Mouse (Mus musculus) midbrain, embryonic 15.5 days (tissue): Measurements from ENCODE around the gene Ift20. TPM values are rescaled to one million over a fixed set of nuclear protein-coding genes. Genes with fewer than 3 reads are reported as not detected.
"Not testable (repeated sequence)": the region's sequence is repeated elsewhere in the genome, so short reads cannot be mapped to it uniquely, and the experiment has no call there.

Experiments used
- ATAC-seq: fragments of 200-750 bp; cut with Nextera tagmentation; replicated peaks from 2 replicates; pipeline ENCODE4 v1.8.0; 2017; ENCODE audit warnings: moderate TSS enrichment
- H3K27ac ChIP-seq: fragments of 300-500 bp; sonication (generic); 2 replicates; pipeline ENCODE4 v1.5.1; 2015; ENCODE audit warnings: mild to moderate bottlenecking, inconsistent platforms
- H3K27me3 ChIP-seq: fragments of 300-500 bp; sonication (generic); replicated peaks from 2 replicates; pipeline ENCODE4 v1.6.1; 2015; ENCODE audit warnings: inconsistent platforms
- H3K36me3 ChIP-seq: fragments of 300-500 bp; sonication (generic); replicated peaks from 2 replicates; pipeline ENCODE4 v1.6.1; 2015; ENCODE audit warnings: inconsistent platforms
- H3K4me1 ChIP-seq: fragments of 300-500 bp; sonication (generic); 2 replicates; pipeline ENCODE4 v1.6.1; 2015; ENCODE audit warnings: inconsistent platforms
- H3K4me2 ChIP-seq: fragments of 300-500 bp; sonication (generic); 2 replicates; pipeline ENCODE4 v1.6.1; 2015; ENCODE audit warnings: inconsistent platforms, mild to moderate bottlenecking, moderate library complexity
- H3K4me3 ChIP-seq: fragments of 300-500 bp; sonication (generic); 2 replicates; pipeline ENCODE4 v1.5.1; 2015; ENCODE audit warnings: mild to moderate bottlenecking, inconsistent platforms
- H3K9ac ChIP-seq: fragments of 300-500 bp; sonication (generic); 2 replicates; pipeline ENCODE4 v1.6.1; 2015; ENCODE audit warnings: mild to moderate bottlenecking, inconsistent platforms
- H3K9me3 ChIP-seq: fragments of 300-500 bp; sonication (generic); 2 replicates; pipeline ENCODE4 v1.6.1; 2016; ENCODE audit warnings: inconsistent platforms
- WGBS: fragments of 180-500 bp; shearing (Covaris S2); methylation state at CpG from one replicate; pipeline ENCODE4 v1.1.7; 2015; ENCODE audit warnings: mixed read lengths; 5-methylcytosine and 5-hydroxymethylcytosine counted together
- polyA plus RNA-seq: library from polyadenylated mRNA; unstranded; fragments of >200 nt; fragmentation: Nextera tagmentation; extraction: Ambion mirVana; gene quantifications from 2 replicates; pipeline ENCODE4 v1.2.1, GENCODE M21; 2015

The Ift20 gene
- polyA plus RNA-seq, 1 experiment from 2014 or later, result 128 TPM

DNA sequence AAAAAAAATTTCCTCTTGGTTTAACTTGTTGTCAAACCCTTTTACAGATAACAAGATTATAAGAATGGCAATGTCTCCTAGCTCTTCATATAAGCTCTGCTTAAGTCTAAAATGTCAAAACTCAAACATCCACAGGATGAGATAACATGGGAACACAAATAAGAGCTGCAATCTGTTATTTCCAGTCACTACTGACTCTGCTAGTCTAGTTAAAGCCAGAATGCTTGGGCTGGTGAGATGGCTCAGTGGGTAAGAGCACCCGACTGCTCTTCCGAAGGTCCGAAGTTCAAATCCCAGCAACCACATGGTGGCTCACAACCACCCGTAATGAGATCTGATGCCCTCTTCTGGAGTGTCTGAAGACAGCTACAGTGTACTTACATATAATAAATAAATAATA lies 37.9 kb downstream of the Ift20 start:
- not testable (repeated sequence) for H3K27ac ChIP-seq, H3K4me3 ChIP-seq, H3K4me1 ChIP-seq, H3K9ac ChIP-seq, H3K27me3 ChIP-seq, H3K4me2 ChIP-seq, H3K9me3 ChIP-seq, ATAC-seq
- peaks cover 18% of the 10 kb centered on the region; the same call in 1 of the 2 replicates for H3K36me3 ChIP-seq
- WGBS, result 87% methylated on average over 4 of the region's 4 CpGs

- 94% methylated on average over 3 of the region's 3 CpGs for WGBS
- no peak for ATAC-seq
- H3K36me3 ChIP-seq, result peaks cover 18% of the 10 kb centered on the region; the same call in 1 of the 2 replicates
These were observed 38.4 kb downstream of the Ift20 start for GRCm38 (mm10) chr11:78574536-78574935.

DNA sequence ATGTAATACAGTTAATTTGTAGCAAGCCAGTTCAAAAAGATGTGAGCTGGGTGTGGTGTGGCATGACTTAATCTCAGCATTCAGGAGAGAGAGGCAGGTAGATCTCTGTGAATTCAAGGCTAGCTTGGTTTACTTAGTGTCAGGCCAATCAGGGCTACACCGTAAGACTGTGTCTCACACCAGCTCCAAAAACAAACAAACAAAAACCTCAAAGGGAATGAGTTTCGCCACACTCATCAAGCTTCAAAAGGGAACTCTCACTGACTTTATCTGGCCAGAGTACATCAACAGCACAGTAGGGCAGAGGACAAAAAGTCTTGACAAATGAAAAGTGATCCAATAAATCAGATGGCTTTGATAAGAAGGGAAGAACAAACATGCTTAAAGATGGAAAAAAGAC lies 38.8 kb downstream of the Ift20 start:
- Histone ChIP-seq H3K27me3 (no peaks in the 10 kb centered on the region), H3K4me1 (no peaks in the 10 kb centered on the region), H3K9me3 (no peaks in the 10 kb centered on the region), H3K4me3 (no peak overlapping the region), H3K36me3 (peaks cover 18% of the 10 kb centered on the region; the same call in 1 of the 2 replicates), H3K9ac (no peak overlapping the region), H3K27ac (no peak overlapping the region), H3K4me2 (no peak overlapping the region)
- WGBS, result 88% methylated on average over 2 of the region's 2 CpGs
- no peak for ATAC-seq

More at GRCm38 (mm10) chr11:78574536-78574935, 38.4 kb downstream of the Ift20 start:
- H3K4me1 ChIP-seq, result no peaks in the 10 kb centered on the region
- H3K27me3 ChIP-seq, result no peaks in the 10 kb centered on the region
- H3K9me3 ChIP-seq, result no peaks in the 10 kb centered on the region
- H3K4me2 ChIP-seq, result no peak overlapping the region
- H3K9ac ChIP-seq, result no peak overlapping the region
- no peak overlapping the region for H3K4me3 ChIP-seq
- H3K27ac ChIP-seq, result no peak overlapping the region

DNA sequence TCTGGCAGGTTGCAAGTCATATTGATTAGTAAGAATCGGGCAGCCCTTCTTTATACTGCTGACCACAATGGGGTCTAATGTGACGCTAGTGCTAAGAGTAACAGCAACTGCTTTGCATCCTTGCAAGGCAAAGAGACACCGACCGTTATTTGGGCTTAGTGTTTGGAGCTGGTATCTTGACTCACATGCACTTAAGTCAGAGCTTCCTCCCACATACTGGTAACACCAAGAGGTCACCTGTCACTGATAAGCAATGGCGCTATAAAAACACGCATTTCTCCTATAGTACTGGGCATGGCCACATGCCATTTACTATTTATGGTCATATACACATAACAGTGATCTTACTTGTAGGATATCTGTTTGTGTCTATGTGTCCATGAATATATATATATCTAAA lies 46.7 kb downstream of the Ift20 start:
- no peak for ATAC-seq
- H3K9ac ChIP-seq, result no peak overlapping the region
- WGBS, result 96% methylated on average over 6 of the region's 6 CpGs
- H3K4me1 ChIP-seq, result no peaks in the 10 kb centered on the region
- H3K27me3 ChIP-seq, result no peaks in the 10 kb centered on the region
- H3K9me3 ChIP-seq, result no peaks in the 10 kb centered on the region
- no peak overlapping the region for H3K4me2 ChIP-seq
- H3K4me3 ChIP-seq, result no peak overlapping the region
- no peak overlapping the region for H3K27ac ChIP-seq
- H3K36me3 ChIP-seq, result peaks cover 29% of the 10 kb centered on the region

DNA sequence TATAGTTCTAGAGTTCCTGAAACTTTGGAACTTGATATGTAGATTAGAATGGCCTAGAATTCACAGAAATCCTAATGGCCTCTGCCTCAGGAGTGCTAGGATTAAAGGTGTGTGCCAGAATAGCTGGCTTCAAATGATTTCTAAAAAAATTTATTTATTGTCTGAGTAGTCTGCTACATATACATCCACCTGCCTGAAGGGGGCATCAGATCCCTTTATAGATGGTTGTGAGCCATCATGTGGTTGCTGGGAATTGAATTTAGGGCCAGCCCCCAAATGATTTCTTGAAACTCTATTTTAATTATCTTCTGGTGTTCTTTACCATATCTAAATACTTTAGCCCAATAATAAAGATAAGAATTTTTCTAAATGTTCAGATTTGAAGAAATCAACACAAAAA lies 49.9 kb downstream of the Ift20 start:
- ATAC-seq, result no peak
- Histone ChIP-seq H3K9me3 (no peaks in the 10 kb centered on the region), H3K27ac (no peak overlapping the region), H3K27me3 (no peaks in the 10 kb centered on the region), H3K4me2 (no peak overlapping the region), H3K36me3 (peaks cover 21% of the 10 kb centered on the region), H3K9ac (no peak overlapping the region), H3K4me1 (no peaks in the 10 kb centered on the region), H3K4me3 (no peak overlapping the region)

DNA sequence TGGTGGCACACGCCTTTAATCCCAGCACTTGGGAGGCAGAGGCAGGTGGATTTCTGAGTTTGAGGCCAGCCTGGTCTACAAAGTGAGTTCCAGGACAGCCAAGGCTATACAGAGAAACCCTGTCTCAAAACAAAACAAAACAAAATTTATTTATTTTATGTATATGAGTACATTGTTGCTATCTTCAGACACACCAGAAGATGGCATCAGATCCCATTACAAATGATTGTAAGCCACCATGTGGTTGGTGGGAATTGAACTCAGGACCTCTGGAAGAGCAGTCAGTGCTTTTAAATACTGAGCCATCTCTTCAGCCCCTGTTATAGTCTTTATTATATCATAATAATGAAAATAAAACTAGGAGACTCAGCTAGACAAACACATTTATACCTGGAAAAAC lies 51.5 kb downstream of the Ift20 start:
- not testable (repeated sequence) for H3K9me3 ChIP-seq, H3K4me3 ChIP-seq, H3K9ac ChIP-seq, H3K27me3 ChIP-seq, H3K4me1 ChIP-seq, H3K27ac ChIP-seq, H3K4me2 ChIP-seq, ATAC-seq
- WGBS, result 100% methylated on average over 1 of the region's 1 CpGs
- peaks cover 17% of the 10 kb centered on the region for H3K36me3 ChIP-seq

Other genes with a start within 250 kb of the Ift20 start
- 0.11 and 0.28 TPM in 2 replicates for gene BC030499, start 245.5 kb upstream of the Ift20 start, polyA plus RNA-seq
- 6.9 and 9.6 TPM in 2 replicates for gene Spag5, start 234.8 kb upstream of the Ift20 start, polyA plus RNA-seq
- 84.9 and 129 TPM in 2 replicates for gene Aldoc, start 213.4 kb upstream of the Ift20 start, polyA plus RNA-seq
- 71.5 and 76.6 TPM in 2 replicates for gene Pigs, start 207.9 kb upstream of the Ift20 start, polyA plus RNA-seq
- gene Unc119, start 192.9 kb upstream of the Ift20 start, polyA plus RNA-seq, result 80.8 and 89.7 TPM in 2 replicates
- not detected in 2 replicates for gene Foxn1, start 149.8 kb upstream of the Ift20 start, polyA plus RNA-seq
- gene Slc13a2, start 114.1 kb upstream of the Ift20 start, polyA plus RNA-seq, result not detected in 2 replicates
- gene Slc46a1, start 70.7 kb upstream of the Ift20 start, polyA plus RNA-seq, result 23.6 and 23.7 TPM in 2 replicates
- gene Sarm1, start 38.6 kb upstream of the Ift20 start, polyA plus RNA-seq, result 52.4 and 56.8 TPM in 2 replicates
- 137 and 184 TPM in 2 replicates for gene Vtn, start 37.3 kb upstream of the Ift20 start, polyA plus RNA-seq
- 0.13 and 0.17 TPM in 2 replicates for gene Sebox, start 32.9 kb upstream of the Ift20 start, polyA plus RNA-seq
- gene Tmem199, start 24.2 kb upstream of the Ift20 start, polyA plus RNA-seq, result 90.5 and 91.0 TPM in 2 replicates
- gene Poldip2, start 24.2 kb upstream of the Ift20 start, polyA plus RNA-seq, result 182 and 192 TPM in 2 replicates
- gene Tnfaip1, start within 50 bp of the Ift20 start, polyA plus RNA-seq, result 64.2 and 70.0 TPM in 2 replicates
- 35.0 and 35.4 TPM in 2 replicates for gene Tmem97, start 14.4 kb downstream of the Ift20 start, polyA plus RNA-seq
- 25.3 and 26.7 TPM in 2 replicates for gene Nlk, start 161.0 kb downstream of the Ift20 start, polyA plus RNA-seq
- gene Ccnq, start 215.4 kb downstream of the Ift20 start, polyA plus RNA-seq, result 27.7 and 29.9 TPM in 2 replicates